Mouse (Mus musculus) liver, embryonic 14.5 days (tissue): ENCODE measurements around the gene Cenpc1. TPM values are rescaled to one million over a fixed set of nuclear protein-coding genes. Genes with fewer than 3 reads are reported as not detected.

Source experiments
- ATAC-seq: fragments of 200-750 bp; cut with Nextera tagmentation; 2 replicates; pipeline ENCODE4 v1.8.0; 2017; ENCODE audit warnings: moderate number of reproducible peaks, mild to moderate bottlenecking, moderate library complexity; ENCODE audit not compliant: insufficient read depth
- DNase-seq, 3 experiments: peaks; one replicate each; pipeline ENCODE4 v3.0.0-alpha.2; 2012 to 2013; ENCODE audit warnings: low read depth in 3 of 3, low spot score in 3 of 3
- H3K27ac ChIP-seq: fragments of 300-500 bp; sonication (generic); 2 replicates; pipeline ENCODE4 v1.5.1; 2014; ENCODE audit warnings: moderate library complexity, mild to moderate bottlenecking, control low read depth, inconsistent platforms
- H3K27me3 ChIP-seq: fragments of 300-500 bp; sonication (generic); 2 replicates; pipeline ENCODE4 v1.6.1; 2014; ENCODE audit warnings: mild to moderate bottlenecking, low read length, moderate library complexity; ENCODE audit not compliant: control insufficient read depth, insufficient read depth
- H3K36me3 ChIP-seq: fragments of 300-500 bp; sonication (generic); replicated peaks from 2 replicates; pipeline ENCODE4 v1.6.1; 2014; ENCODE audit warnings: low read depth; ENCODE audit not compliant: control insufficient read depth, insufficient read depth
- H3K4me1 ChIP-seq, 2 experiments: fragments of 200-500 bp in 1 of 2; fragments of 300-500 bp in 1 of 2; sonication (generic) in 1 of 2; replicated peaks; 2 replicates each; pipeline ENCODE4 v1.6.1; 2012 to 2014; ENCODE audit warnings: antibody characterized with exemption in 1 of 2, inconsistent platforms in 1 of 2, low read length in 1 of 2; ENCODE audit not compliant: control insufficient read depth in 2 of 2, insufficient read depth in 2 of 2
- H3K4me2 ChIP-seq: fragments of 300-500 bp; sonication (generic); 2 replicates; pipeline ENCODE4 v1.6.1; 2014; ENCODE audit warnings: low read depth, mild to moderate bottlenecking, control low read depth, moderate library complexity
- H3K4me3 ChIP-seq, 2 experiments: fragments of 200-500 bp in 1 of 2; fragments of 300-500 bp in 1 of 2; sonication (generic) in 1 of 2; 2 replicates each; pipeline ENCODE4 v1.5.1; 2012 to 2014; ENCODE audit warnings: low read depth in 2 of 2, low read length in 2 of 2, mild to moderate bottlenecking in 2 of 2, control low read depth in 1 of 2, inconsistent platforms in 1 of 2, moderate library complexity in 1 of 2; ENCODE audit not compliant: insufficient read depth in 1 of 2
- H3K9ac ChIP-seq: fragments of 300-500 bp; sonication (generic); replicated peaks from 2 replicates; pipeline ENCODE4 v1.6.1; 2014; ENCODE audit warnings: mild to moderate bottlenecking, control low read depth, moderate library complexity
- H3K9me3 ChIP-seq: fragments of 300-500 bp; sonication (generic); 2 replicates; pipeline ENCODE4 v1.6.1; 2016; ENCODE audit warnings: low read length, mixed read lengths; ENCODE audit not compliant: control insufficient read depth
- CTCF ChIP-seq: IDR thresholded peaks from 2 replicates; pipeline ENCODE4 v1.5.1; 2016; ENCODE audit warnings: antibody characterized with exemption, low read depth, control low read depth
- EP300 ChIP-seq: IDR thresholded peaks from 2 replicates; pipeline ENCODE4 v1.6.1; 2016; ENCODE audit warnings: antibody characterized with exemption, low read depth
- WGBS: fragments of 180-500 bp; shearing (Covaris S2); extraction: QIAGEN DNeasy Blood & Tissue Kit; methylation state at CpG from one replicate; pipeline ENCODE4 v1.1.7; 2014; ENCODE audit not compliant: insufficient replicate concordance; 5-methylcytosine and 5-hydroxymethylcytosine counted together
- polyA plus RNA-seq, 2 experiments: library from polyadenylated mRNA; depleted of rRNA in 1 of 2; stranded (reverse) in 1 of 2; unstranded in 1 of 2; fragments of >200 nt; fragmentation: Nextera tagmentation in 1 of 2; extraction: Ambion mirVana in 1 of 2; gene quantifications; 2 replicates each; pipeline versions ENCODE4 v1.2.1 to v1.2.3; 2012 to 2014

The Cenpc1 gene
- polyA plus RNA-seq, 2 experiments, result 6.6 to 12.9 TPM

- H3K36me3 ChIP-seq, result no peaks in the 10 kb centered on the region
- ATAC-seq (no peak), DNase-seq (no peak)
- WGBS, result 51% methylated on average over 2 of the region's 2 CpGs
- no peak overlapping the region for H3K4me3 ChIP-seq
- H3K9me3 ChIP-seq, result no peaks in the 10 kb centered on the region
- no peaks in the 10 kb centered on the region for H3K4me1 ChIP-seq
- no peak for TF ChIP-seq EP300
- TF ChIP-seq CTCF, result no peak
- H3K4me2 ChIP-seq, result no peak overlapping the region
- no peak overlapping the region for H3K27ac ChIP-seq
- H3K9ac ChIP-seq, result no peak overlapping the region
- no peaks in the 10 kb centered on the region for H3K27me3 ChIP-seq
Observed at GRCm38 (mm10) chr5:85987516-85987863, 77.9 kb downstream of the Cenpc1 start.

- no peaks in the 10 kb centered on the region for H3K27me3 ChIP-seq
- no peak for ATAC-seq
- no peak overlapping the region for H3K4me3 ChIP-seq
- TF ChIP-seq CTCF (no peak), EP300 (no peak)
- 45% methylated on average over 4 of the region's 4 CpGs for WGBS
- no peaks in the 10 kb centered on the region for H3K9me3 ChIP-seq
- no peak overlapping the region for H3K4me2 ChIP-seq
- H3K4me1 ChIP-seq, result no peaks in the 10 kb centered on the region
- H3K27ac ChIP-seq, result no peak overlapping the region
- H3K36me3 ChIP-seq, result no peaks in the 10 kb centered on the region
- DNase-seq, result no peak
- H3K9ac ChIP-seq, result no peak overlapping the region
Observed at GRCm38 (mm10) chr5:85986734-85987515, 78.5 kb downstream of the Cenpc1 start.

GRCm38 (mm10) chr5:85977646-85978426, 87.5 kb downstream of the Cenpc1 start:
- no peaks in the 10 kb centered on the region for H3K4me1 ChIP-seq
- no peak overlapping the region for H3K27ac ChIP-seq
- 48% methylated on average over 8 of the region's 8 CpGs for WGBS
- no peak for DNase-seq
- ATAC-seq, result no peak
- H3K4me2 ChIP-seq, result no peak overlapping the region
- no peaks in the 10 kb centered on the region for H3K9me3 ChIP-seq
- no peaks in the 10 kb centered on the region for H3K27me3 ChIP-seq
- no peaks in the 10 kb centered on the region for H3K36me3 ChIP-seq
- no peak for TF ChIP-seq EP300
- TF ChIP-seq CTCF, result no peak
- H3K9ac ChIP-seq, result no peak overlapping the region
- H3K4me3 ChIP-seq, result no peak overlapping the region

- WGBS, result 61% methylated on average over 7 of the region's 7 CpGs
- Histone ChIP-seq H3K4me3 (no peak overlapping the region), H3K36me3 (no peaks in the 10 kb centered on the region), H3K27ac (no peak overlapping the region), H3K9ac (no peak overlapping the region), H3K27me3 (no peaks in the 10 kb centered on the region), H3K4me1 (no peaks in the 10 kb centered on the region), H3K4me2 (no peak overlapping the region), H3K9me3 (no peaks in the 10 kb centered on the region)
- DNase-seq (no peak), ATAC-seq (no peak)
- TF ChIP-seq CTCF (no peak), EP300 (no peak)
Observed at GRCm38 (mm10) chr5:85962791-85963190, 102.6 kb downstream of the Cenpc1 start.

Other genes starting within 250 kb of the Cenpc1 start
- 0.43 and 1.4 TPM in 2 replicates for gene Stap1, start 6.2 kb upstream of the Cenpc1 start, polyA plus RNA-seq (2012; rRNA removed)
- 2.0 TPM in 2 replicates for gene Stap1, start 6.2 kb upstream of the Cenpc1 start, polyA plus RNA-seq (2014; fragmentation: Nextera tagmentation; extraction: Ambion mirVana)
- 1.7 and 2.5 TPM in 2 replicates for gene Uba6, start 107.2 kb upstream of the Cenpc1 start, polyA plus RNA-seq (2012; rRNA removed)
- 4.2 and 5.1 TPM in 2 replicates for gene Uba6, start 107.2 kb upstream of the Cenpc1 start, polyA plus RNA-seq (2014; fragmentation: Nextera tagmentation; extraction: Ambion mirVana)
- gene Gnrhr, start 132.3 kb upstream of the Cenpc1 start, polyA plus RNA-seq (2012; rRNA removed), result not detected in 2 replicates
- gene Gnrhr, start 132.3 kb upstream of the Cenpc1 start, polyA plus RNA-seq (2014; fragmentation: Nextera tagmentation; extraction: Ambion mirVana), result not detected in 2 replicates
- not detected in 2 replicates for gene Tmprss11c, start 223.7 kb upstream of the Cenpc1 start, polyA plus RNA-seq (2012; rRNA removed)
- gene Tmprss11c, start 223.7 kb upstream of the Cenpc1 start, polyA plus RNA-seq (2014; fragmentation: Nextera tagmentation; extraction: Ambion mirVana), result not detected in 2 replicates